Mouse (Mus musculus) MEL (cell line): ENCODE measurements at regions not wholly inside any gene's neighbourhood (a gene's known extent, or its start where the extent isn't known, plus 50 kb on each side); places are given as distances from the start of the nearest gene placed in this dataset.

Source experiments
- DNase-seq: peaks from one replicate; pipeline ENCODE4 v3.0.0; 2011; ENCODE audit warnings: low read depth, low spot score
- H3K27ac ChIP-seq: 2 replicates; pipeline ENCODE4 v1.5.1; 2012; ENCODE audit warnings: low read depth, mild to moderate bottlenecking, control low read depth, low read length, moderate library complexity; ENCODE audit not compliant: control insufficient read depth
- H3K27me3 ChIP-seq, 2 experiments: fragments of 150-350 bp in 1 of 2; sonication (generic) in 1 of 2; 2 replicates each; pipeline ENCODE4 v1.6.1; 2012; ENCODE audit warnings: low read length in 2 of 2, mild to moderate bottlenecking in 2 of 2, improper control_type of control experiment in 1 of 2, moderate library complexity in 1 of 2; ENCODE audit not compliant: insufficient read depth in 2 of 2, control insufficient read depth in 1 of 2
- H3K36me3 ChIP-seq, 2 experiments: 2 replicates each; pipeline ENCODE4 v1.6.1; 2012 to 2014; ENCODE audit warnings: low read length in 2 of 2, improper control_type of control experiment in 1 of 2, inconsistent platforms in 1 of 2, mild to moderate bottlenecking in 1 of 2; ENCODE audit not compliant: insufficient read depth in 2 of 2, control insufficient read depth in 1 of 2
- H3K4me1 ChIP-seq, 2 experiments: fragments of 150-350 bp in 1 of 2; sonication (generic) in 1 of 2; 2 replicates each; pipeline ENCODE4 v1.6.1; 2012; ENCODE audit warnings: low read length in 2 of 2, improper control_type of control experiment in 1 of 2, mild to moderate bottlenecking in 1 of 2; ENCODE audit not compliant: insufficient read depth in 2 of 2, control insufficient read depth in 1 of 2
- H3K4me3 ChIP-seq, 2 experiments: fragments of 150-350 bp in 1 of 2; sonication (generic) in 1 of 2; 2 replicates each; pipeline ENCODE4 v1.5.1; 2012; ENCODE audit warnings: low read depth in 2 of 2, low read length in 2 of 2, mild to moderate bottlenecking in 2 of 2, moderate library complexity in 2 of 2, control low read depth in 1 of 2, improper control_type of control experiment in 1 of 2; ENCODE audit not compliant: control insufficient read depth in 1 of 2, insufficient read depth in 1 of 2
- H3K79me2 ChIP-seq: 2 replicates; pipeline ENCODE4 v1.6.1; 2012; ENCODE audit warnings: mild to moderate bottlenecking, low read length, moderate library complexity; ENCODE audit not compliant: control insufficient read depth, poor library complexity, insufficient read depth
- H3K9ac ChIP-seq: 2 replicates; pipeline ENCODE4 v1.6.1; 2012; ENCODE audit warnings: low read depth, mild to moderate bottlenecking, control low read depth, low read length, moderate library complexity; ENCODE audit not compliant: control insufficient read depth, poor library complexity, severe bottlenecking
- H3K9me3 ChIP-seq: fragments of 150-350 bp; sonication (generic); replicated peaks from 2 replicates; pipeline ENCODE4 v1.6.1; 2012; ENCODE audit warnings: mild to moderate bottlenecking, low read length, improper control_type of control experiment, moderate library complexity; ENCODE audit not compliant: insufficient read depth
- BHLHE40 ChIP-seq: IDR thresholded peaks from 2 replicates; pipeline ENCODE4 v1.6.1; 2012; ENCODE audit warnings: low read depth, mild to moderate bottlenecking, inconsistent platforms, low read length, improper control_type of control experiment, borderline replicate concordance
- CHD1 ChIP-seq: IDR thresholded peaks from 2 replicates; pipeline ENCODE4 v1.6.1; 2012; ENCODE audit warnings: low read depth, mild to moderate bottlenecking, inconsistent platforms, low read length, improper control_type of control experiment
- CHD2 ChIP-seq: IDR thresholded peaks from 2 replicates; pipeline ENCODE4 v1.6.1; 2011; ENCODE audit warnings: low read length, improper control_type of control experiment
- E2F4 ChIP-seq: IDR thresholded peaks from 2 replicates; pipeline ENCODE4 v1.6.1; 2011; ENCODE audit warnings: low read depth, low read length, improper control_type of control experiment, borderline replicate concordance
- ELF1 ChIP-seq: IDR thresholded peaks from 2 replicates; pipeline ENCODE4 v1.6.1; 2014; ENCODE audit warnings: low read depth, mild to moderate bottlenecking, inconsistent platforms, low read length, improper control_type of control experiment, moderate library complexity
- EP300 ChIP-seq, 2 experiments: IDR thresholded peaks; 2 replicates each; pipeline ENCODE4 v1.6.1; 2011; ENCODE audit warnings: improper control_type of control experiment in 2 of 2, low read length in 2 of 2, low read depth in 1 of 2, mild to moderate bottlenecking in 1 of 2
- GABPA ChIP-seq: IDR thresholded peaks from 2 replicates; pipeline ENCODE4 v1.6.1; 2012; ENCODE audit warnings: low read depth, mild to moderate bottlenecking, inconsistent platforms, low read length, improper control_type of control experiment, moderate library complexity
- GATA1 ChIP-seq: IDR thresholded peaks from 2 replicates; pipeline ENCODE4 v1.6.1; 2011; ENCODE audit warnings: low read depth, low read length, improper control_type of control experiment
- JUND ChIP-seq: IDR thresholded peaks from 2 replicates; pipeline ENCODE4 v1.6.1; 2011; ENCODE audit warnings: low read depth, mild to moderate bottlenecking, improper control_type of control experiment, low read length
- MAFK ChIP-seq: IDR thresholded peaks from 2 replicates; pipeline ENCODE4 v1.6.1; 2011; ENCODE audit warnings: low read depth, mild to moderate bottlenecking, low read length, improper control_type of control experiment, borderline replicate concordance
- MAX ChIP-seq: IDR thresholded peaks from 2 replicates; pipeline ENCODE4 v1.6.1; 2011; ENCODE audit warnings: low read length, improper control_type of control experiment
- MEF2A ChIP-seq: IDR thresholded peaks from 2 replicates; pipeline ENCODE4 v1.6.1; 2014; ENCODE audit warnings: low read depth, mild to moderate bottlenecking, inconsistent platforms, low read length, improper control_type of control experiment; ENCODE audit not compliant: poor library complexity, insufficient replicate concordance, severe bottlenecking; ENCODE audit errors: extremely low read depth
- MXI1 ChIP-seq: IDR thresholded peaks from 2 replicates; pipeline ENCODE4 v1.6.1; 2011; ENCODE audit warnings: mild to moderate bottlenecking, low read depth, low read length, improper control_type of control experiment
- MYB ChIP-seq: IDR thresholded peaks from 2 replicates; pipeline ENCODE4 v1.6.1; 2011; ENCODE audit warnings: mild to moderate bottlenecking, low read depth, low read length, improper control_type of control experiment
- MYC ChIP-seq: IDR thresholded peaks from 2 replicates; pipeline ENCODE4 v1.6.1; 2011; ENCODE audit warnings: low read depth, mild to moderate bottlenecking, low read length, improper control_type of control experiment, moderate library complexity
- NRF1 ChIP-seq: IDR thresholded peaks from 2 replicates; pipeline ENCODE4 v1.6.1; 2014; ENCODE audit warnings: low read depth, mild to moderate bottlenecking, inconsistent platforms, low read length, improper control_type of control experiment, moderate library complexity; ENCODE audit not compliant: poor library complexity, insufficient read depth, severe bottlenecking
- POLR2AphosphoS2 ChIP-seq: IDR thresholded peaks from 2 replicates; pipeline ENCODE4 v1.6.1; 2011; ENCODE audit warnings: low read length, improper control_type of control experiment
- RCOR1 ChIP-seq: IDR thresholded peaks from 2 replicates; pipeline ENCODE4 v1.6.1; 2012; ENCODE audit warnings: low read depth, mild to moderate bottlenecking, inconsistent platforms, low read length, improper control_type of control experiment
- SIN3A ChIP-seq: IDR thresholded peaks from 2 replicates; pipeline ENCODE4 v1.6.1; 2012; ENCODE audit warnings: low read length, improper control_type of control experiment, inconsistent platforms
- SMC3 ChIP-seq: IDR thresholded peaks from 2 replicates; pipeline ENCODE4 v1.6.1; 2011; ENCODE audit warnings: low read depth, low read length, improper control_type of control experiment
- TAL1 ChIP-seq: IDR thresholded peaks from 2 replicates; pipeline ENCODE4 v1.6.1; 2012; ENCODE audit warnings: mild to moderate bottlenecking, inconsistent platforms, low read length, moderate library complexity, mixed read lengths
- TBP ChIP-seq: IDR thresholded peaks from 2 replicates; pipeline ENCODE4 v1.8.0; 2011; ENCODE audit warnings: low read depth, low read length, improper control_type of control experiment
- TCF12 ChIP-seq: IDR thresholded peaks from 2 replicates; pipeline ENCODE4 v1.6.1; 2014; ENCODE audit warnings: low read depth, mild to moderate bottlenecking, inconsistent platforms, low read length, improper control_type of control experiment, moderate library complexity
- USF2 ChIP-seq, 2 experiments: IDR thresholded peaks; 2 replicates each; pipeline ENCODE4 v1.6.1; 2011 to 2012; ENCODE audit warnings: improper control_type of control experiment in 2 of 2, low read length in 2 of 2, borderline replicate concordance in 1 of 2, inconsistent platforms in 1 of 2, low read depth in 1 of 2, mild to moderate bottlenecking in 1 of 2; ENCODE audit not compliant: insufficient read depth in 1 of 2
- ZC3H11A ChIP-seq: IDR thresholded peaks from 2 replicates; pipeline ENCODE4 v1.6.1; 2012; ENCODE audit warnings: low read depth, mild to moderate bottlenecking, inconsistent platforms, low read length, improper control_type of control experiment
- ZMIZ1 ChIP-seq: IDR thresholded peaks from 2 replicates; pipeline ENCODE4 v1.6.1; 2012; ENCODE audit warnings: low read depth, mild to moderate bottlenecking, inconsistent platforms, low read length, improper control_type of control experiment, moderate library complexity
- ZNF384 ChIP-seq: IDR thresholded peaks from 2 replicates; pipeline ENCODE4 v1.6.1; 2012; ENCODE audit warnings: low read depth, mild to moderate bottlenecking, inconsistent platforms, low read length, improper control_type of control experiment

DNA sequence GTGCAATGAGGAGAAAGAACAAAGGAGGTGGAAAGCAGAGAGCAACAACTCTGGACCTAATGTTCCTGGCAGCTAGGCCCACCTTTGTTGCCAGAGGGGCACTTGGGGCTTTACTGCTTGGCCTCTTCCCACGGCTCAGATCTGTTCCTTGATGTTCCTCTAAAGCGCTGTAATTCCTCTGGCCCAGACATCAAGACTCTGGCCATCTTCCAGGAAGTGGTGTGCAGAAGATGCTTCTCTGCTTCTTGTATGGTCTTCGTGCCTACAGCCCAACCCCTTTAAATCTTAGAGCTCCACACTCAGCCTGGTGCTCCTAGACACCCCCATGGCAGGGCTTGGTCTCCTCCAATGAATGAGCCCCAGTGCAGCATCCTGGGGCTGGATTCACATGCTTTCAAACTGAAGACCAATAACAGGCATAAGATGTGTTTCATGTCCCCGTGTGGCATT, 60.7 kb downstream of the Tex35 start:
- no peak for TF ChIP-seq SIN3A
- no peak for TF ChIP-seq POLR2AphosphoS2
- TF ChIP-seq EP300 (IDR thresholded peaks at IDR 0.05; ENCODE audit: low read depth in 1 of 2, low read length in 2 of 2), result no peak
- no peak for TF ChIP-seq TCF12
- TF ChIP-seq ZNF384, result no peak
- TF ChIP-seq ZC3H11A, result no peak
- TF ChIP-seq E2F4, result no peak
- no peak for TF ChIP-seq JUND
- no peak for TF ChIP-seq SMC3
- TF ChIP-seq TAL1, result no peak
- no peak for TF ChIP-seq ELF1
- TF ChIP-seq NRF1, result no peak
- TF ChIP-seq ZMIZ1, result no peak
- TF ChIP-seq TBP, result no peak
- no peak for TF ChIP-seq RCOR1
- TF ChIP-seq MEF2A, result no peak
- TF ChIP-seq MYB, result no peak
- Histone ChIP-seq H3K27me3 (no peaks in the 10 kb centered on the region), H3K27ac (no peak overlapping the region), H3K4me1 (peaks cover 0 to 3% of the 10 kb centered on the region in 2 experiments; a peak in 1 of 4 replicates), H3K4me3 (no peak overlapping the region), H3K9me3 (no peaks in the 10 kb centered on the region), H3K9ac (no peak overlapping the region), H3K36me3 (no peaks in the 10 kb centered on the region; a peak in 1 of 4 replicates), H3K79me2 (no peaks in the 10 kb centered on the region)
- DNase-seq, result no peak

DNA sequence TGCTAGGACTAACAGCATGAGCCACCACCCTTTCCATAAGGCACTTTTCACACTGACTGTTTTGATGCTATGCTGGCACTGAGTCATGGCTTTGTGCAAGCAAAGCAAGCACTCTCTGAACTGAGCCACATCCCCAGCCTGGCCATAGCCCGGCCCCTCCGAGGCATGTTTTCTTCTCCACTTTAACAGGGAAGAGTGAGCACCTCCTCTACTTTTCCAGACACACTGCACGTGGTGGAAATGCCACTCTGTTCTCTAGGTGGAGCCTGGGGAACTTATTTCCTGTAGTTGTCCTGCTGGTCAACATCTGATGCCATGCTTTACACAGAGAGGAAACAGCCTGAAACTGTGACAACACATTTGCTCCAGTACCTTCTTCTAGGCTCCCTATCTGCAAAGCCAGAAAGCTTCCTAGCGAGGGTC, 61.7 kb downstream of the Tex35 start:
- no peaks in the 10 kb centered on the region for H3K9me3 ChIP-seq
- no peaks in the 10 kb centered on the region for H3K27me3 ChIP-seq
- H3K79me2 ChIP-seq, result no peaks in the 10 kb centered on the region
- H3K9ac ChIP-seq, result no peak overlapping the region
- no peak for TF ChIP-seq SMC3
- TF ChIP-seq TBP, result no peak
- no peak for TF ChIP-seq MYC
- no peak for TF ChIP-seq CHD1
- TF ChIP-seq GATA1, result no peak
- TF ChIP-seq RCOR1, result no peak
- no peak for TF ChIP-seq GABPA
- TF ChIP-seq E2F4, result no peak
- no peak for TF ChIP-seq CHD2
- no peak for TF ChIP-seq ELF1
- TF ChIP-seq MXI1, result no peak
- TF ChIP-seq MAFK, result no peak
- no peak for TF ChIP-seq MEF2A
- no peak for TF ChIP-seq USF2 (IDR thresholded peaks at IDR 0.05; ENCODE audit: borderline replicate concordance in 1 of 2, insufficient read depth in 1 of 2, low read depth in 1 of 2, low read length in 2 of 2)
- no peak for TF ChIP-seq MAX
- no peak for TF ChIP-seq TAL1
- no peak for TF ChIP-seq ZC3H11A
- no peak for TF ChIP-seq BHLHE40
- H3K4me3 ChIP-seq, result no peak overlapping the region
- no peak for DNase-seq
- no peaks in the 10 kb centered on the region; a peak in 1 of 4 replicates for H3K36me3 ChIP-seq
- H3K27ac ChIP-seq, result no peak overlapping the region
- H3K4me1 ChIP-seq, result peaks cover 0 to 3% of the 10 kb centered on the region in 2 experiments; a peak in 1 of 4 replicates
